Mouse (Mus musculus): Measurements from ENCODE around the gene Crybb1. TPM values are rescaled to one million over a fixed set of nuclear protein-coding genes. Genes with fewer than 3 reads are reported as not detected.

Gene Crybb1
- polyA plus RNA-seq, 1 experiment from 2014 or later, result 0.73 TPM

DNA sequence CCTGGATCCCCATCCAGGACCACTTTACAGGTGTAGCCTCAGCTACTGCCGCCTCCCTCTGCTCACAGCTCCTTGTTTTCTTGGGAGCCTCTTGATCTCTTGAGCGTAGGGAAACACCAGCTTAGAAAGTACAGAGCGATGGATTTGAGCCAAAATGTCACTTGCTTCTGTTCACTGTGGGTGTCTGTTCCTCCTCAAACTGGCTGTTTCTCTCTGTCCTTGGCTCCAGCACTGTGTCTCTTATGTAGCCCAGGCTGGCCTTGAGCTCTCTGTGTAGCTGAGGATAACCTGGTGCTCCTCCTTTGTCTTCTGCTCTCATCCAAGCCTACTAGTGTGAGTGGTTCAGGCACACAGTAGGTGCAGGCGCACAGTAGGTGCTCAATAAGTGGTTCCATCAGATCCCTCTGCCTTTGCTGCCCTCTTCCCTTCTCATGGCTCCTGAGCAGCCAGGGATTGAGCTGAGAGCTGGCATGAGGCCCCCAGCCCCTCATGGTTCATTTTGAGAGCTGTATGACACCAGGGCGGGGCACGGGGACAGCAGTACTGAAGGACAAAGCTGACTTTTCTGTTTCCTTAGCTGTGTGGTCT is 45.2 kb downstream of the Crybb1 start:
- no peak overlapping the region for H3K4me3 ChIP-seq (ENCODE audit: low read depth, low read length)
- WGBS, result 93% methylated on average over 6 of the region's 6 CpGs
- no peak overlapping the region for H3K9ac ChIP-seq (ENCODE audit: low read length)
- H3K4me1 ChIP-seq (replicated peaks; ENCODE audit: control insufficient read depth, insufficient read depth, low read length), result no peaks in the 10 kb centered on the region
- no peak overlapping the region for H3K27ac ChIP-seq (ENCODE audit: low read depth, low read length)
- no peaks in the 10 kb centered on the region for H3K9me3 ChIP-seq (ENCODE audit: control insufficient read depth, low read length)
- H3K36me3 ChIP-seq (ENCODE audit: control insufficient read depth, insufficient read depth, low read length), result no peaks in the 10 kb centered on the region
- DNase-seq (ENCODE audit: low spot score), result no peak
- H3K27me3 ChIP-seq (ENCODE audit: control insufficient read depth, insufficient read depth, low read length), result no peaks in the 10 kb centered on the region
- ATAC-seq (replicated peaks; ENCODE audit: low FRiP score), result no peak
- H3K4me2 ChIP-seq (ENCODE audit: low read depth, low read length, severe bottlenecking), result no peak overlapping the region

DNA sequence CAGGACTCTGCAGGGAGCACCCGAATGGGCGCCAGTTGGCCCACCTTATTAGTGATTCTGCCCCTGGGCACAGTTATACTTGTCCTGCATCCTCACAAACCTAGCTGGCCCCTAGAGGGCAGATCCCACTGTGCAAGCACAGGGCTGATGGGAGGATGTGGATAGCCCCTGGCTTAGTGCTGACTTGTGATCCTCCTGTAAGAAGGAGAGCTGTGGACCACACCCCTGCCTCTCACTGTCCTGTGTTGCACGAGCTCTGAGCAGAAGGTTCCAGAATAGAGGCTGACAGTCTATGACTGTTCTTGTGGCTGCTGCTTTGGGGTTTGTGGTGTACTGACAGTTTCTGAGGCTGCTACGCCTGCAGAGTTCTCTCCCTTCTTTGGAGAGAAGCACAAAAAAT is 46.1 kb downstream of the Crybb1 start:
- ATAC-seq (replicated peaks; ENCODE audit: low FRiP score) (no peak), DNase-seq (ENCODE audit: low spot score) (no peak)
- H3K4me1 ChIP-seq (replicated peaks; ENCODE audit: control insufficient read depth, insufficient read depth, low read length), result no peaks in the 10 kb centered on the region
- no peak overlapping the region for H3K4me3 ChIP-seq (ENCODE audit: low read depth, low read length)
- no peak overlapping the region for H3K27ac ChIP-seq (ENCODE audit: low read depth, low read length)
- 81% methylated on average over 4 of the region's 4 CpGs for WGBS
- no peak overlapping the region for H3K4me2 ChIP-seq (ENCODE audit: low read depth, low read length, severe bottlenecking)
- no peaks in the 10 kb centered on the region for H3K36me3 ChIP-seq (ENCODE audit: control insufficient read depth, insufficient read depth, low read length)
- no peak overlapping the region for H3K9ac ChIP-seq (ENCODE audit: low read length)
- H3K27me3 ChIP-seq (ENCODE audit: control insufficient read depth, insufficient read depth, low read length), result no peaks in the 10 kb centered on the region
- H3K9me3 ChIP-seq (ENCODE audit: control insufficient read depth, low read length), result no peaks in the 10 kb centered on the region

DNA sequence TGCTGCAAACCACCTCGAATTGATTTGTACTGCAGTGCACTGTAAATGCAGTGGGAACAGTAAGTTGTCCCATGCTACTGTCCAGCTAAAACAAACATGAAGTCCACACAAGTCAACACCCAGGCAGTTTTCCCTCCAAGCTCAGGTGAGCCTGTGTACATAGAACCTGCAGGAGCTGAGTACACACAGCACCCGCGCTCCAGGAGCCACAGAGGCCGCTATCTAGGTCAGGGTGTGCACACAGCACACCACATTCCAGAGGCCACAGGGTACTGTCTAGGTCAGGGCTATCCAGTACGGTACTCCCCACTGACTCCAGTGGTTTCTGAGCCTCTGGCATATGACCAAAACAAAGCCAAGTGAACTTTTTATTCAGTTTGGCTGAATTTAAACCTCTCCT is 46.7 kb downstream of the Crybb1 start:
- ATAC-seq (replicated peaks; ENCODE audit: low FRiP score), result no peak
- DNase-seq (ENCODE audit: low spot score), result no peak
- Histone ChIP-seq H3K4me3 (ENCODE audit: low read depth, low read length) (no peak overlapping the region), H3K36me3 (ENCODE audit: control insufficient read depth, insufficient read depth, low read length) (no peaks in the 10 kb centered on the region), H3K4me1 (replicated peaks; ENCODE audit: control insufficient read depth, insufficient read depth, low read length) (no peaks in the 10 kb centered on the region), H3K27ac (ENCODE audit: low read depth, low read length) (no peak overlapping the region), H3K27me3 (ENCODE audit: control insufficient read depth, insufficient read depth, low read length) (no peaks in the 10 kb centered on the region), H3K4me2 (ENCODE audit: low read depth, low read length, severe bottlenecking) (no peak overlapping the region), H3K9ac (ENCODE audit: low read length) (no peak overlapping the region), H3K9me3 (ENCODE audit: control insufficient read depth, low read length) (no peaks in the 10 kb centered on the region)
- WGBS, result 87% methylated on average over 5 of the region's 5 CpGs

DNA sequence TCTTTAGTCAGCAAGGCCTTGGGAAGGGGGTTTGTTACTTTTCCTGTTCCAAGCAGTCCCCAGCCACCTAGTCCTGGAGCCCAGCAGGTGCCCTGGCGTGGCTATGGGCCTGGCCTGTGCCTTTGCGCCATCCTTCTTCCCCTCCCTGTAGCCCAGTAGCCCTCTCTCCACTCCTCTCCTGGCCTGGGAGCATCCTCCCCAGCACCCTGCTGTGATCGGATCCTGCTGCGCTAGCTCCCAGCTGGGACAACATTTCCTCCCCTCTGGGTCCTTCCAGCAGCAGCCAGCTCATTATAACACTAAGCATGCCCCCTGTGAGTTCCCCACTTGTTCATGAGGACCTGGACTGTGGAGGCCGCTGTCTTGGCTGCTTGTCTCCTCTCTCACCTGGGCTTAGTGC is 50.2 kb downstream of the Crybb1 start:
- H3K4me3 ChIP-seq (ENCODE audit: low read depth, low read length), result no peak overlapping the region
- H3K4me1 ChIP-seq (replicated peaks; ENCODE audit: control insufficient read depth, insufficient read depth, low read length), result no peaks in the 10 kb centered on the region
- WGBS, result 75% methylated on average over 5 of the region's 5 CpGs
- no peaks in the 10 kb centered on the region for H3K9me3 ChIP-seq (ENCODE audit: control insufficient read depth, low read length)
- no peaks in the 10 kb centered on the region; the same call in 1 of the 2 replicates for H3K36me3 ChIP-seq (ENCODE audit: control insufficient read depth, insufficient read depth, low read length)
- H3K27ac ChIP-seq (ENCODE audit: low read depth, low read length), result no peak overlapping the region
- H3K4me2 ChIP-seq (ENCODE audit: low read depth, low read length, severe bottlenecking), result no peak overlapping the region
- H3K9ac ChIP-seq (ENCODE audit: low read length), result no peak overlapping the region
- no peak for ATAC-seq (replicated peaks; ENCODE audit: low FRiP score)
- DNase-seq (ENCODE audit: low spot score), result no peak
- H3K27me3 ChIP-seq (ENCODE audit: control insufficient read depth, insufficient read depth, low read length), result no peaks in the 10 kb centered on the region

DNA sequence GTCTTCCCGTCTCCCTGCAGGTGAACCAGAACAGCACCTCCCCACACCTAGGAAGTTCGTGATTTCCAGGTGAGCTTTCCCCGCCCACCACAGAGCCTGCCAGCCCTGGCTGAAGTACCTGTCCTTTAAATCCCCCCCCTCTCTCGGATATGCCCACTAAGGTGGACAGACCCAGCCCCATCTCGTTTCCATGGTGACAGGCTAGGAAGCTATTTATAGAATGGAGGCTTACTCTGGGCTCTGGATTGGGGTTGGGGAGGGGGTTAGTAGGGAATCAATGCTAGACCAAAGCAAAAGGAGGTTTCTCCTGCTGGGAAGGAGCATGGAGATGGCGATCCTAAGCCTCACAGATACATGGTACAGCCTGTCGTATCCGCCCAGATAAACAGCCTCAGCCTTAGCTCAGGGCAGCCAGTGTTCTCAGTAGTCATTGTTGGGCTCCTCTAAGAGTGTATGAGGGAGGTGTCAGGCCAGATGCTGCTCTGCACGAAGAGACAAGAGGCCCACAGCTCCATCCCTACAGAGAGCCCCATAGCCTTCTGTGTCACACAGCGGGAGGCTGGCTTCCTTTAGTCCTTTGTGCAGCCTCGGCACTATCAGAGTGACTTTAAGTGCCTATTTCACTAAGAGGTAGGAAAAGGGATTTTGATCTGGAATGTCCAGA is 57.7 kb downstream of the Crybb1 start:
- 58% methylated on average over 11 of the region's 11 CpGs for WGBS
- Histone ChIP-seq H3K4me1 (replicated peaks; ENCODE audit: control insufficient read depth, insufficient read depth, low read length) (no peaks in the 10 kb centered on the region; the same call in 1 of the 2 replicates), H3K9me3 (ENCODE audit: control insufficient read depth, low read length) (no peaks in the 10 kb centered on the region), H3K36me3 (ENCODE audit: control insufficient read depth, insufficient read depth, low read length) (no peaks in the 10 kb centered on the region; the same call in 1 of the 2 replicates), H3K4me2 (ENCODE audit: low read depth, low read length, severe bottlenecking) (no peak overlapping the region), H3K9ac (ENCODE audit: low read length) (no peak overlapping the region), H3K4me3 (ENCODE audit: low read depth, low read length) (no peak overlapping the region), H3K27me3 (ENCODE audit: control insufficient read depth, insufficient read depth, low read length) (no peaks in the 10 kb centered on the region), H3K27ac (ENCODE audit: low read depth, low read length) (no peak overlapping the region)
- DNase-seq (ENCODE audit: low spot score) (no peak), ATAC-seq (replicated peaks; ENCODE audit: low FRiP score) (no peak)

DNA sequence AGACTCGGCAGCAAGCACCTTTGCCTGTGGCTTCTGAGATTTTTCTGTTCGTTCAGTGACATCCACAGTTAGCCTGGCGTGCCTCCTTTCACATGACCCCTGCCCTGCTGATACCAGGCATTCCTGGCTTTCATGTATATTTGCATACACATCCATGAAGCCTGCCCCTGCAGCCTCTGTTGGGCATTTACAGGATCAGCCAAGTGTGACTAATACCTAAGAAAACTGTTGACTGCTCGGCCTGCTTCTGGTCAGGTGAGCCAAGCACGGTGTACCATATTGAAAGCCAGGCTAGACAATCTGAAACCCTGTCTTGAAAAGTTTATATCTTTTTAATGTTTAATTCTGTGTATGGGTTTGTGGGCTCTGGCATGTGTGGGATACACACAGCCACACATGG is 60.9 kb downstream of the Crybb1 start:
- Histone ChIP-seq H3K4me1 (replicated peaks; ENCODE audit: control insufficient read depth, insufficient read depth, low read length) (no peaks in the 10 kb centered on the region; the same call in 1 of the 2 replicates), H3K27ac (ENCODE audit: low read depth, low read length) (no peak overlapping the region), H3K36me3 (ENCODE audit: control insufficient read depth, insufficient read depth, low read length) (no peaks in the 10 kb centered on the region; the same call in 1 of the 2 replicates), H3K4me2 (ENCODE audit: low read depth, low read length, severe bottlenecking) (no peak overlapping the region), H3K4me3 (ENCODE audit: low read depth, low read length) (no peak overlapping the region), H3K9ac (ENCODE audit: low read length) (no peak overlapping the region), H3K27me3 (ENCODE audit: control insufficient read depth, insufficient read depth, low read length) (no peaks in the 10 kb centered on the region), H3K9me3 (ENCODE audit: control insufficient read depth, low read length) (no peaks in the 10 kb centered on the region)
- ATAC-seq (replicated peaks; ENCODE audit: low FRiP score) (no peak), DNase-seq (ENCODE audit: low spot score) (no peak)
- WGBS, result 70% methylated on average over 5 of the region's 5 CpGs

DNA sequence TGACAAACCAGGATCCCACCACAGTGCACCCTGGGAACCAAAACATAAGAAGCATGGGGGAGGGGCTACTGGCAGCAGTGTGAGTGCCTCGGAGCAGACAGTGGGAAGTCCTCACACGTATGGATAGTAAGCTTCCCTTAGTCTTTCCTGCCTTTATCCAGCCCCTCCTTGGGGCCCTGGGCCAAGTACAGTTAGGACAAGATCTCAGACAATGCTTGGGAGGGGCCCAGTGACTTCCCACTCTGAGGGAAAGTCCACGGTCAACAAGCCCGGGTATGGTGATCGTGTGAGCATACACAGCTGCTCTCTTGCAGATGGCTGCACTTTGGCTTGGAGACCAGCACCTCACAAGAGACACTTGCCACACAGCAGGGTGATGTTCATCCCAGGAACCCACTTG is 61.7 kb downstream of the Crybb1 start:
- Histone ChIP-seq H3K9me3 (ENCODE audit: control insufficient read depth, low read length) (no peaks in the 10 kb centered on the region), H3K4me3 (ENCODE audit: low read depth, low read length) (no peak overlapping the region), H3K9ac (ENCODE audit: low read length) (no peak overlapping the region), H3K27ac (ENCODE audit: low read depth, low read length) (no peak overlapping the region), H3K4me1 (replicated peaks; ENCODE audit: control insufficient read depth, insufficient read depth, low read length) (no peaks in the 10 kb centered on the region; the same call in 1 of the 2 replicates), H3K4me2 (ENCODE audit: low read depth, low read length, severe bottlenecking) (no peak overlapping the region), H3K27me3 (ENCODE audit: control insufficient read depth, insufficient read depth, low read length) (no peaks in the 10 kb centered on the region), H3K36me3 (ENCODE audit: control insufficient read depth, insufficient read depth, low read length) (no peaks in the 10 kb centered on the region; the same call in 1 of the 2 replicates)
- ATAC-seq (replicated peaks; ENCODE audit: low FRiP score), result no peak
- DNase-seq (ENCODE audit: low spot score), result no peak
- WGBS, result 75% methylated on average over 5 of the region's 5 CpGs

Data from forebrain, embryonic 11.5 days (tissue).